Mouse (Mus musculus) thymus, adult 2 months (tissue): ENCODE data around the gene Minar1.

Experiments
- CTCF ChIP-seq: fragments of 200-500 bp; IDR thresholded peaks from 2 replicates; pipeline ENCODE4 v1.5.1; 2012; ENCODE audit warnings: mild to moderate bottlenecking, control low read depth, low read length, moderate library complexity, borderline replicate concordance; ENCODE audit not compliant: control insufficient read depth, poor library complexity, insufficient read depth; ENCODE audit errors: extremely low read depth
- POLR2A ChIP-seq: fragments of 200-500 bp; IDR thresholded peaks from 2 replicates; pipeline ENCODE4 v1.6.1; 2012; ENCODE audit warnings: mild to moderate bottlenecking, low read length, control low read depth, moderate library complexity; ENCODE audit not compliant: control insufficient read depth, poor library complexity, insufficient read depth; ENCODE audit errors: extremely low read depth

- no peak for TF ChIP-seq CTCF
- TF ChIP-seq POLR2A = no peak
Observed at GRCm38 (mm10) chr9:89552663-89553062, 70.3 kb downstream of the Minar1 start.
